Mouse (Mus musculus) midbrain, embryonic 14.5 days (tissue): Measurements from ENCODE around the gene Capza1. TPM values are rescaled to one million over a fixed set of nuclear protein-coding genes. Genes with fewer than 3 reads are reported as not detected.

Source experiments
- ATAC-seq: fragments of 200-750 bp; cut with Nextera tagmentation; 2 replicates; pipeline ENCODE4 v1.8.0; 2017; ENCODE audit warnings: moderate number of reproducible peaks, moderate library complexity; ENCODE audit not compliant: low FRiP score, low TSS enrichment
- DNase-seq: peaks from one replicate; pipeline ENCODE4 v3.0.0-alpha.2; 2015
- H3K27ac ChIP-seq: fragments of 300-500 bp; sonication (generic); replicated peaks from 2 replicates; pipeline ENCODE4 v1.5.1; 2014; ENCODE audit warnings: mild to moderate bottlenecking, low read depth, low read length, moderate library complexity
- H3K27me3 ChIP-seq: fragments of 300-500 bp; sonication (generic); 2 replicates; pipeline ENCODE4 v1.6.1; 2014; ENCODE audit warnings: low read length, control low read depth, mixed read lengths; ENCODE audit not compliant: control insufficient read depth, insufficient read depth
- H3K36me3 ChIP-seq: fragments of 300-500 bp; sonication (generic); 2 replicates; pipeline ENCODE4 v1.6.1; 2014; ENCODE audit warnings: low read length, control low read depth; ENCODE audit not compliant: control insufficient read depth, insufficient read depth
- H3K4me1 ChIP-seq: fragments of 300-500 bp; sonication (generic); 2 replicates; pipeline ENCODE4 v1.6.1; 2014; ENCODE audit warnings: mild to moderate bottlenecking, antibody characterized with exemption, low read length, control low read depth; ENCODE audit not compliant: control insufficient read depth, insufficient read depth
- H3K4me2 ChIP-seq: fragments of 300-500 bp; sonication (generic); 2 replicates; pipeline ENCODE4 v1.6.1; 2014; ENCODE audit warnings: mild to moderate bottlenecking, low read length, moderate library complexity
- H3K4me3 ChIP-seq: fragments of 300-500 bp; sonication (generic); replicated peaks from 2 replicates; pipeline ENCODE4 v1.5.1; 2014; ENCODE audit warnings: low read depth, low read length
- H3K9ac ChIP-seq: fragments of 300-500 bp; sonication (generic); replicated peaks from 2 replicates; pipeline ENCODE4 v1.6.1; 2014; ENCODE audit warnings: mild to moderate bottlenecking, low read length, moderate library complexity
- H3K9me3 ChIP-seq: fragments of 300-500 bp; sonication (generic); 2 replicates; pipeline ENCODE4 v1.6.1; 2016; ENCODE audit warnings: low read length, control low read depth, mixed read lengths; ENCODE audit not compliant: control insufficient read depth
- WGBS: fragments of 180-500 bp; shearing (Covaris S2); extraction: QIAGEN DNeasy Blood & Tissue Kit; methylation state at CpG from one replicate; pipeline ENCODE4 v1.1.7; 2014; 5-methylcytosine and 5-hydroxymethylcytosine counted together
- polyA plus RNA-seq: library from polyadenylated mRNA; unstranded; fragments of >200 nt; fragmentation: Nextera tagmentation; extraction: Ambion mirVana; gene quantifications from 2 replicates; pipeline ENCODE4 v1.2.1, GENCODE M21; 2014

Gene Capza1
- polyA plus RNA-seq, 1 experiment from 2014 or later = 213 TPM

DNA sequence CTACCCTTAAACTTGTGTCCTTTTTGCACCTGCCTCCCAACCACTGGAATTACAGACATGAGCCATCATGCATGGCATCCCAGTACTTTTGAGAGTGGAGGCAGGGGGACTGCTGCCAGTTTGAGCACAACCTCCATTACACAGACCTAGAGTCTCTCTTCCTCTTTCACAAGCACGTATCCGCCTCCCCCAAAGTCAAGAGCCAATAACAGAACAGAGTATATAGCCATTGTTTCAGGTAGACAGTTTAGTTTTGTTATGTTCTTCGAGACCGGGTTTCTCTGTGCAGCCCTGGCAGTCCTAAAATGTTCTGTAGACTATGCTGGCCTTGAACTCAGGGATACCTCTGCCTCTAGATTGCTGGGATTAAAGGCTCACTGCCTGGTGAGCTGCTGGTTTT lies 52.1 kb downstream of the Capza1 start:
- Histone ChIP-seq H3K36me3 (no peaks in the 10 kb centered on the region), H3K27ac (no peak overlapping the region), H3K27me3 (no peaks in the 10 kb centered on the region), H3K9ac (no peak overlapping the region), H3K4me1 (peaks cover 1% of the 10 kb centered on the region; the same call in 1 of the 2 replicates), H3K9me3 (no peaks in the 10 kb centered on the region), H3K4me3 (no peak overlapping the region), H3K4me2 (no peak overlapping the region)
- WGBS = 83% methylated on average over 4 of the region's 4 CpGs
- no peak for DNase-seq
- ATAC-seq = no peak

- no peak overlapping the region for H3K4me2 ChIP-seq
- no peak overlapping the region for H3K27ac ChIP-seq
- no peaks in the 10 kb centered on the region for H3K36me3 ChIP-seq
- WGBS = 9% methylated on average over 3 of the region's 3 CpGs
- H3K4me3 ChIP-seq = no peak overlapping the region
- ATAC-seq = no peak
- no peaks in the 10 kb centered on the region for H3K27me3 ChIP-seq
- H3K4me1 ChIP-seq = no peaks in the 10 kb centered on the region
- no peak for DNase-seq
- H3K9ac ChIP-seq = no peak overlapping the region
- no peaks in the 10 kb centered on the region for H3K9me3 ChIP-seq
Observed at GRCm38 (mm10) chr3:104811752-104812151, 52.6 kb downstream of the Capza1 start.

DNA sequence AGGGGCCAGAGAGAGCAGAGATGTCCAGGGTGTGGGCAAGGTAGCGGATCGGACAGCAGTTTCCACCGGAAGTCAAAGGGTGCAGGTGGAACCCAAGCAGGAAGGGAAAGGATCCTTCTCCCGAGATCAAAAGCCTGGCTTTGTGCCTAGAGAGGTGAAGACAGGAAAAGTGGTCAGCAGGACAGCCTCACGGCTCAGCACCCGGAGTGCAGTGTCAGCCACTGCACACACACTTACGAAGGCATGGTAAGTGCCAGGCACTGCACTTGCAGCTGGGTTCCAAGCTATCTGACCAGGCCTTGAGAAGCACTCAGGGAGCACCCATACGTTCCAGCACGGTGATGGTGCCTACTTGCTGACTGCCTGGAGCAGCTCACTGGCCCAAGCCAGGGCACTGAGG lies 58.8 kb downstream of the Capza1 start:
- Histone ChIP-seq H3K27ac (no peak overlapping the region), H3K4me2 (no peak overlapping the region), H3K4me3 (no peak overlapping the region), H3K36me3 (no peaks in the 10 kb centered on the region; the same call in 1 of the 2 replicates), H3K9me3 (no peaks in the 10 kb centered on the region), H3K27me3 (no peaks in the 10 kb centered on the region), H3K9ac (no peak overlapping the region), H3K4me1 (no peaks in the 10 kb centered on the region)
- DNase-seq = no peak
- no peak for ATAC-seq
- 86% methylated on average over 9 of the region's 9 CpGs for WGBS

DNA sequence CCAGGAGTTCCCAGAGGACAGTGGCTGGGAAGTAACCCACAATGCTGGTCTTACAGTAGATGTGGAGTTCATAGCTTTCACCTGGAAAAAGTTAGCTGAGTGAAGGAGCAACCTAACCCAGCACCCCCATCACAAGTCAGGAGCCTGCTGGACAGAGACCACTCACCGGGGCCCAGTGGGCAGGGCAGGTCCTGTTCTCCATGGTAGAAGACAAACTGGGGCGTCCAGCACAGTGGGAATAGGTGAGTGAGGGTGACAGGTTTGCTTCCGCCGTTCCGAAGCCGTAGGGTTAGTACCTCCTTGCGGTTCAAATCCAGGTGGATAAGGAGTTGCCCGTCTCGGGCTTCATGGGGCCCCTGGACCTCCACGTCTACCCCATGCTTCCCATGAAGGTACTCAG lies 60.0 kb downstream of the Capza1 start:
- Histone ChIP-seq H3K27ac (no peak overlapping the region), H3K9me3 (no peaks in the 10 kb centered on the region), H3K27me3 (no peaks in the 10 kb centered on the region), H3K9ac (no peak overlapping the region), H3K4me2 (no peak overlapping the region), H3K4me3 (no peak overlapping the region), H3K4me1 (no peaks in the 10 kb centered on the region), H3K36me3 (no peaks in the 10 kb centered on the region; the same call in 1 of the 2 replicates)
- 94% methylated on average over 10 of the region's 10 CpGs for WGBS
- no peak for ATAC-seq
- DNase-seq = no peak

GRCm38 (mm10) chr3:104801481-104801880 lies 62.8 kb downstream of the Capza1 start:
- H3K9me3 ChIP-seq = no peaks in the 10 kb centered on the region
- H3K27me3 ChIP-seq = no peaks in the 10 kb centered on the region
- no peaks in the 10 kb centered on the region for H3K4me1 ChIP-seq
- no peak overlapping the region for H3K27ac ChIP-seq
- no peak overlapping the region for H3K9ac ChIP-seq
- H3K4me2 ChIP-seq = no peak overlapping the region
- ATAC-seq (no peak), DNase-seq (no peak)
- H3K36me3 ChIP-seq = peaks cover 3% of the 10 kb centered on the region; the same call in 1 of the 2 replicates
- no peak overlapping the region for H3K4me3 ChIP-seq
- 85% methylated on average over 6 of the region's 6 CpGs for WGBS

DNA sequence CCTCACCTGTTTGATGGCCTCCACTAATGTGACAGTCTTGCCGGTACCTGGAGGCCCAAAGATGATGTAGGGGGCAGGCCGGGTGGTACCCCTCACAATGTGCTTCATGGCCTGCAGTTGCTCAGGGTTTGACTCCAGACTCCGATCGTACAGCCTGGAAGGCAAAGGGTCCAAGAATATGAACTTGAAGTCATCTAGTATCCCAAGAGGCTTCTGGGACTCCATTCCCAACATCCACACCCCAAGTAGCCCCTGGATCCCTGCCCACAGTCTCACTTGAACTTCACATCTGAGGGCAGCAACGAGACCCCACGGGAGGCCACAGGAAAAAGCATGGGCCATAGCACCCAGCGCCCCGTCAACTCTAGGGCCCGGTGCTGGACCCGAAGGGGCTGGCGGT lies 63.6 kb downstream of the Capza1 start:
- Histone ChIP-seq H3K9me3 (no peaks in the 10 kb centered on the region), H3K36me3 (peaks cover 3% of the 10 kb centered on the region; the same call in 1 of the 2 replicates), H3K27ac (no peak overlapping the region), H3K4me2 (no peak overlapping the region), H3K9ac (no peak overlapping the region), H3K27me3 (no peaks in the 10 kb centered on the region), H3K4me1 (no peaks in the 10 kb centered on the region), H3K4me3 (no peak overlapping the region)
- 98% methylated on average over 11 of the region's 11 CpGs for WGBS
- no peak for ATAC-seq
- DNase-seq = no peak

- no peak overlapping the region for H3K4me3 ChIP-seq
- no peaks in the 10 kb centered on the region for H3K9me3 ChIP-seq
- no peaks in the 10 kb centered on the region for H3K27me3 ChIP-seq
- no peak overlapping the region for H3K4me2 ChIP-seq
- no peak overlapping the region for H3K27ac ChIP-seq
- ATAC-seq (no peak), DNase-seq (no peak)
- 90% methylated on average over 15 of the region's 15 CpGs for WGBS
- peaks cover 3% of the 10 kb centered on the region; the same call in 1 of the 2 replicates for H3K4me1 ChIP-seq
- no peak overlapping the region for H3K9ac ChIP-seq
- peaks cover 6% of the 10 kb centered on the region; the same call in 1 of the 2 replicates for H3K36me3 ChIP-seq
Observed at GRCm38 (mm10) chr3:104796430-104797082, 67.7 kb downstream of the Capza1 start.

GRCm38 (mm10) chr3:104795661-104796340 lies 68.5 kb downstream of the Capza1 start:
- H3K4me1 ChIP-seq = peaks cover 3% of the 10 kb centered on the region; the same call in 1 of the 2 replicates
- no peaks in the 10 kb centered on the region for H3K27me3 ChIP-seq
- DNase-seq (no peak), ATAC-seq (no peak)
- no peak overlapping the region for H3K4me2 ChIP-seq
- H3K9me3 ChIP-seq = no peaks in the 10 kb centered on the region
- H3K4me3 ChIP-seq = no peak overlapping the region
- WGBS = 79% methylated on average over 15 of the region's 15 CpGs
- H3K27ac ChIP-seq = no peak overlapping the region
- H3K9ac ChIP-seq = no peak overlapping the region
- peaks cover 6% of the 10 kb centered on the region; the same call in 1 of the 2 replicates for H3K36me3 ChIP-seq
